Mouse (Mus musculus): Measurements from ENCODE around the gene Rfx8. TPM values are rescaled to one million over a fixed set of nuclear protein-coding genes. Genes with fewer than 3 reads are reported as not detected.

Rfx8 gene
- polyA plus RNA-seq, 1 experiment, result 0.14 TPM

- Histone ChIP-seq H3K4me3 (replicated peaks; ENCODE audit: extremely low read depth, low read depth, low read length) (no peak overlapping the region), H3K4me1 (ENCODE audit: control insufficient read depth, insufficient read depth, low read length) (no peaks in the 10 kb centered on the region)
- WGBS, result 67% methylated on average over 6 of the region's 6 CpGs
- no peak for DNase-seq
- TF ChIP-seq POLR2A (IDR thresholded peaks at IDR 0.05; ENCODE audit: borderline replicate concordance, extremely low read depth, low read depth, low read length) (no peak), CTCF (IDR thresholded peaks at IDR 0.05; ENCODE audit: insufficient read depth, low read length) (no peak)
Observed at GRCm38 (mm10) chr1:39615526-39615925, 105.3 kb downstream of the Rfx8 start.

Other genes starting within 250 kb of the Rfx8 start
- 27.2 and 30.9 TPM in 2 replicates for gene Tbc1d8, start 242.2 kb downstream of the Rfx8 start, polyA plus RNA-seq (2012; rRNA removed)
- gene Cnot11, start 186.0 kb downstream of the Rfx8 start, polyA plus RNA-seq (2012; rRNA removed), result 17.8 and 20.4 TPM in 2 replicates
- gene Rnf149, start 143.6 kb downstream of the Rfx8 start, polyA plus RNA-seq (2012; rRNA removed), result 17.3 and 18.2 TPM in 2 replicates
- 0.07 and 0.14 TPM in 2 replicates for gene Creg2, start 69.5 kb downstream of the Rfx8 start, polyA plus RNA-seq (2012; rRNA removed)
- not detected in 2 replicates for gene Gm3646, start 84.3 kb upstream of the Rfx8 start, polyA plus RNA-seq (2012; rRNA removed)
- 80.4 and 94.7 TPM in 2 replicates for gene Map4k4, start 179.9 kb upstream of the Rfx8 start, polyA plus RNA-seq (2012; rRNA removed)